Mouse (Mus musculus) left cerebral cortex, postnatal 4 days (tissue): ENCODE measurements at regions not wholly inside any gene's neighbourhood (a gene's known extent, or its start where the extent isn't known, plus 50 kb on each side); places are given as distances from the start of the nearest gene placed in this dataset.
A peak's percentile ranks its signal among the peaks of the same experiment; 100 is the strongest.
"Not testable (repeated sequence)": the region's sequence is repeated elsewhere in the genome, so short reads cannot be mapped to it uniquely, and the experiment has no call there.

Experiments used
- DNase-seq: peaks from one replicate; pipeline ENCODE4 v3.0.0-alpha.2; 2022
- intact Hi-C: fragments of 180-260 bp; cut with DNase I; formaldehyde crosslinking; loops from one replicate; pipeline ENCODE4 v1.15.1; 2025

- DNase-seq: no peak
Observed at GRCm38 (mm10) chr6:22716864-22717557, 158.3 kb upstream of the Ptprz1 start.

GRCm38 (mm10) chr6:22716144-22716856, 159.0 kb upstream of the Ptprz1 start:
- intact Hi-C loops: no loop called here
- DNase-seq: no peak

More at GRCm38 (mm10) chr6:22716864-22717557, 158.3 kb upstream of the Ptprz1 start:
- intact Hi-C loops: no loop called here

- DNase-seq: no peak
- intact Hi-C loops: no loop called here
Observed at GRCm38 (mm10) chr6:22698187-22698586, 177.1 kb upstream of the Ptprz1 start.

- intact Hi-C loops: no loop called here
Observed at GRCm38 (mm10) chr6:22688678-22689126, 186.6 kb upstream of the Ptprz1 start.

GRCm38 (mm10) chr6:22674586-22674929, 200.7 kb upstream of the Ptprz1 start:
- DNase-seq: no peak

More at GRCm38 (mm10) chr6:22688678-22689126, 186.6 kb upstream of the Ptprz1 start:
- DNase-seq: peak; percentile 73

GRCm38 (mm10) chr6:22673919-22674585, 201.2 kb upstream of the Ptprz1 start:
- intact Hi-C loops: no loop called here
- DNase-seq: no peak

More at GRCm38 (mm10) chr6:22674586-22674929, 200.7 kb upstream of the Ptprz1 start:
- intact Hi-C loops: no loop called here

GRCm38 (mm10) chr6:22671524-22671923, 203.8 kb upstream of the Ptprz1 start:
- DNase-seq: no peak
- intact Hi-C loops: no loop called here

- no peak for DNase-seq
- intact Hi-C loops: no loop called here
Observed at GRCm38 (mm10) chr6:22668190-22668975, 206.9 kb upstream of the Ptprz1 start.

- DNase-seq, intact Hi-C loops: not testable (repeated sequence)
Observed at GRCm38 (mm10) chr6:22657401-22657800, 217.9 kb upstream of the Ptprz1 start.

- DNase-seq: no peak
- intact Hi-C loops: no loop called here
Observed at GRCm38 (mm10) chr6:22640100-22640499, 235.2 kb upstream of the Ptprz1 start.

GRCm38 (mm10) chr6:22635141-22635540, 240.2 kb upstream of the Ptprz1 start:
- DNase-seq: no peak
- intact Hi-C loops: no loop called here

GRCm38 (mm10) chr6:22634740-22635139, 240.6 kb upstream of the Ptprz1 start:
- intact Hi-C loops: no loop called here
- no peak for DNase-seq

- intact Hi-C loops: no loop called here
- DNase-seq: no peak
Observed at GRCm38 (mm10) chr6:22591592-22591991, 235.5 kb upstream of the Fam3c start.

GRCm38 (mm10) chr6:22584851-22585250, 228.8 kb upstream of the Fam3c start:
- DNase-seq: no peak
- intact Hi-C loops: no loop called here

- DNase-seq: no peak
- intact Hi-C loops: no loop called here
Observed at GRCm38 (mm10) chr6:22572925-22573324, 216.9 kb upstream of the Fam3c start.

GRCm38 (mm10) chr6:22567891-22568290, 211.8 kb upstream of the Fam3c start:
- DNase-seq: no peak
- intact Hi-C loops: no loop called here

- DNase-seq: no peak
- intact Hi-C loops: no loop called here
Observed at GRCm38 (mm10) chr6:22548296-22549245, 192.5 kb upstream of the Fam3c start.

- intact Hi-C loops: no loop called here
- DNase-seq: no peak
Observed at GRCm38 (mm10) chr6:22541603-22542002, 185.6 kb upstream of the Fam3c start.

- intact Hi-C loops: no loop called here
Observed at GRCm38 (mm10) chr6:22538254-22538653, 182.2 kb upstream of the Fam3c start.

GRCm38 (mm10) chr6:22524384-22524783, 168.3 kb upstream of the Fam3c start:
- intact Hi-C loops: no loop called here
- DNase-seq: no peak

More at GRCm38 (mm10) chr6:22538254-22538653, 182.2 kb upstream of the Fam3c start:
- DNase-seq: no peak
